Mouse (Mus musculus) hindbrain, embryonic 10.5 days (tissue): ENCODE data around the gene Gpr35. TPM values are rescaled to one million over a fixed set of nuclear protein-coding genes. Genes with fewer than 3 reads are reported as not detected.

ENCODE experiments used
- DNase-seq: peaks from one replicate; pipeline ENCODE4 v3.0.0-alpha.2; 2017; ENCODE audit warnings: low spot score
- H3K27ac ChIP-seq: fragments of 300-500 bp; sonication (generic); 2 replicates; pipeline ENCODE4 v1.5.1; 2016; ENCODE audit warnings: mild to moderate bottlenecking, moderate library complexity
- H3K27me3 ChIP-seq: fragments of 300-500 bp; sonication (generic); 2 replicates; pipeline ENCODE4 v1.6.1; 2016; ENCODE audit warnings: mild to moderate bottlenecking; ENCODE audit not compliant: poor library complexity, insufficient read depth, severe bottlenecking
- H3K36me3 ChIP-seq: fragments of 300-500 bp; sonication (generic); 2 replicates; pipeline ENCODE4 v1.6.1; 2016; ENCODE audit warnings: mild to moderate bottlenecking, moderate library complexity
- H3K4me1 ChIP-seq: fragments of 300-500 bp; sonication (generic); replicated peaks from 2 replicates; pipeline ENCODE4 v1.6.1; 2016; ENCODE audit warnings: mild to moderate bottlenecking
- H3K4me3 ChIP-seq: fragments of 300-500 bp; sonication (generic); 2 replicates; pipeline ENCODE4 v1.5.1; 2016; ENCODE audit warnings: mild to moderate bottlenecking, moderate library complexity
- H3K9me3 ChIP-seq: fragments of 300-500 bp; sonication (generic); 2 replicates; pipeline ENCODE4 v1.6.1; 2016; ENCODE audit warnings: mild to moderate bottlenecking, moderate library complexity
- WGBS: fragments of 180-500 bp; shearing (Covaris S2); methylation state at CpG from one replicate; pipeline ENCODE4 v1.1.7; 2016; 5-methylcytosine and 5-hydroxymethylcytosine counted together
- polyA plus RNA-seq: library from polyadenylated mRNA; unstranded; fragments of >200 nt; fragmentation: Nextera tagmentation; extraction: Ambion mirVana; gene quantifications from 2 replicates; pipeline ENCODE4 v1.2.1, GENCODE M21; 2016

Gpr35 gene
- polyA plus RNA-seq, 1 experiment from 2014 or later, result 0.05 TPM

GRCm38 (mm10) chr1:93009196-93009595 is 58.5 kb downstream of the Gpr35 start:
- Histone ChIP-seq H3K9me3 (no peaks in the 10 kb centered on the region), H3K4me1 (no peaks in the 10 kb centered on the region), H3K36me3 (no peaks in the 10 kb centered on the region), H3K4me3 (no peak overlapping the region), H3K27me3 (no peaks in the 10 kb centered on the region), H3K27ac (no peak overlapping the region)
- 74% methylated on average over 4 of the region's 4 CpGs for WGBS
- no peak for DNase-seq

GRCm38 (mm10) chr1:93010731-93011130 is 60.1 kb downstream of the Gpr35 start:
- no peaks in the 10 kb centered on the region for H3K27me3 ChIP-seq
- H3K36me3 ChIP-seq, result no peaks in the 10 kb centered on the region
- H3K4me3 ChIP-seq, result no peak overlapping the region
- WGBS, result 36% methylated on average over 3 of the region's 3 CpGs
- no peak overlapping the region for H3K27ac ChIP-seq
- no peaks in the 10 kb centered on the region for H3K4me1 ChIP-seq
- H3K9me3 ChIP-seq, result no peaks in the 10 kb centered on the region
- DNase-seq, result peak; percentile 33

- H3K4me3 ChIP-seq, result no peak overlapping the region
- no peaks in the 10 kb centered on the region for H3K27me3 ChIP-seq
- no peak for DNase-seq
- H3K9me3 ChIP-seq, result no peaks in the 10 kb centered on the region
- H3K36me3 ChIP-seq, result peaks cover 1% of the 10 kb centered on the region; the same call in 1 of the 2 replicates
- WGBS, result 81% methylated on average over 7 of the region's 7 CpGs
- H3K27ac ChIP-seq, result no peak overlapping the region
- H3K4me1 ChIP-seq, result no peaks in the 10 kb centered on the region
Measured at GRCm38 (mm10) chr1:93012103-93012585, 61.5 kb downstream of the Gpr35 start.

GRCm38 (mm10) chr1:93013367-93013766 is 62.7 kb downstream of the Gpr35 start:
- H3K4me1 ChIP-seq, result no peaks in the 10 kb centered on the region
- no peaks in the 10 kb centered on the region for H3K27me3 ChIP-seq
- no peak for DNase-seq
- H3K27ac ChIP-seq, result no peak overlapping the region
- peaks cover 13% of the 10 kb centered on the region for H3K36me3 ChIP-seq
- H3K4me3 ChIP-seq, result no peak overlapping the region
- 77% methylated on average over 4 of the region's 4 CpGs for WGBS
- H3K9me3 ChIP-seq, result no peaks in the 10 kb centered on the region

GRCm38 (mm10) chr1:93014460-93014859 is 63.8 kb downstream of the Gpr35 start:
- H3K4me3 ChIP-seq, result no peak overlapping the region
- H3K36me3 ChIP-seq, result peaks cover 24% of the 10 kb centered on the region
- H3K27me3 ChIP-seq, result no peaks in the 10 kb centered on the region

GRCm38 (mm10) chr1:93015136-93015535 is 64.5 kb downstream of the Gpr35 start:
- no peak overlapping the region for H3K27ac ChIP-seq
- H3K4me3 ChIP-seq, result no peak overlapping the region
- whole genome bisulfite sequencing, result 65% methylated on average over 2 of the region's 2 CpGs
- no peaks in the 10 kb centered on the region for H3K9me3 ChIP-seq
- no peaks in the 10 kb centered on the region for H3K27me3 ChIP-seq
- no peaks in the 10 kb centered on the region for H3K4me1 ChIP-seq
- no peak for DNase-seq
- H3K36me3 ChIP-seq, result peaks cover 30% of the 10 kb centered on the region

More at GRCm38 (mm10) chr1:93014460-93014859, 63.8 kb downstream of the Gpr35 start:
- peak; percentile 79 for DNase-seq
- no peaks in the 10 kb centered on the region for H3K9me3 ChIP-seq
- H3K27ac ChIP-seq, result no peak overlapping the region
- no peaks in the 10 kb centered on the region for H3K4me1 ChIP-seq

- H3K36me3 ChIP-seq, result peaks cover 66% of the 10 kb centered on the region
- H3K27me3 ChIP-seq, result no peaks in the 10 kb centered on the region
- no peak overlapping the region for H3K4me3 ChIP-seq
- 90% methylated on average over 10 of the region's 10 CpGs for WGBS
- H3K9me3 ChIP-seq, result no peaks in the 10 kb centered on the region
- no peak for DNase-seq
- no peaks in the 10 kb centered on the region for H3K4me1 ChIP-seq
- H3K27ac ChIP-seq, result no peak overlapping the region
Measured at GRCm38 (mm10) chr1:93018716-93019115, 68.1 kb downstream of the Gpr35 start.

- WGBS, result 88% methylated on average over 4 of the region's 4 CpGs
- Histone ChIP-seq H3K27me3 (no peaks in the 10 kb centered on the region), H3K27ac (no peak overlapping the region), H3K36me3 (peaks cover 85% of the 10 kb centered on the region), H3K4me3 (no peak overlapping the region), H3K4me1 (no peaks in the 10 kb centered on the region), H3K9me3 (no peaks in the 10 kb centered on the region)
- no peak for DNase-seq
Measured at GRCm38 (mm10) chr1:93020602-93021001, 69.9 kb downstream of the Gpr35 start.

GRCm38 (mm10) chr1:93026600-93026999 is 75.9 kb downstream of the Gpr35 start:
- H3K4me3 ChIP-seq, result no peak overlapping the region
- no peaks in the 10 kb centered on the region for H3K9me3 ChIP-seq
- H3K4me1 ChIP-seq, result no peaks in the 10 kb centered on the region
- no peak overlapping the region for H3K27ac ChIP-seq
- H3K27me3 ChIP-seq, result no peaks in the 10 kb centered on the region
- peaks cover 67% of the 10 kb centered on the region for H3K36me3 ChIP-seq
- no peak for DNase-seq
- 83% methylated on average over 8 of the region's 8 CpGs for WGBS

- H3K27me3 ChIP-seq, result no peaks in the 10 kb centered on the region
- no peak overlapping the region for H3K4me3 ChIP-seq
- H3K27ac ChIP-seq, result no peak overlapping the region
- no peak for DNase-seq
- 96% methylated on average over 10 of the region's 10 CpGs for WGBS
- H3K36me3 ChIP-seq, result peaks cover 61% of the 10 kb centered on the region
- peaks cover under 1% of the 10 kb centered on the region; the same call in 1 of the 2 replicates for H3K4me1 ChIP-seq
- no peaks in the 10 kb centered on the region for H3K9me3 ChIP-seq
Measured at GRCm38 (mm10) chr1:93029387-93029786, 78.7 kb downstream of the Gpr35 start.

- Histone ChIP-seq H3K27me3 (no peaks in the 10 kb centered on the region), H3K9me3 (no peaks in the 10 kb centered on the region), H3K27ac (no peak overlapping the region), H3K4me1 (peaks cover 6% of the 10 kb centered on the region; the same call in 1 of the 2 replicates), H3K36me3 (peaks cover 60% of the 10 kb centered on the region), H3K4me3 (no peak overlapping the region)
- no peak for DNase-seq
- 77% methylated on average over 2 of the region's 2 CpGs for WGBS
Measured at GRCm38 (mm10) chr1:93030060-93030459, 79.4 kb downstream of the Gpr35 start.

GRCm38 (mm10) chr1:93031199-93031598 is 80.5 kb downstream of the Gpr35 start:
- Histone ChIP-seq H3K4me1 (peaks cover 6% of the 10 kb centered on the region; the same call in 1 of the 2 replicates), H3K27me3 (no peaks in the 10 kb centered on the region), H3K36me3 (peaks cover 60% of the 10 kb centered on the region), H3K9me3 (no peaks in the 10 kb centered on the region), H3K4me3 (no peak overlapping the region), H3K27ac (no peak overlapping the region)
- no peak for DNase-seq
- 91% methylated on average over 3 of the region's 3 CpGs for WGBS

GRCm38 (mm10) chr1:93033989-93034388 is 83.3 kb downstream of the Gpr35 start:
- Histone ChIP-seq H3K9me3 (peaks cover 9% of the 10 kb centered on the region), H3K27me3 (no peaks in the 10 kb centered on the region), H3K27ac (peak overlapping the region; percentile 70), H3K4me3 (no peak overlapping the region), H3K4me1 (peaks cover 6% of the 10 kb centered on the region; the same call in 1 of the 2 replicates), H3K36me3 (peaks cover 71% of the 10 kb centered on the region)
- DNase-seq, result no peak
- WGBS, result 59% methylated on average over 8 of the region's 8 CpGs

GRCm38 (mm10) chr1:93035981-93036380 is 85.3 kb downstream of the Gpr35 start:
- Histone ChIP-seq H3K4me1 (peaks cover 6% of the 10 kb centered on the region; the same call in 1 of the 2 replicates), H3K27me3 (no peaks in the 10 kb centered on the region), H3K9me3 (peaks cover 9% of the 10 kb centered on the region), H3K36me3 (peaks cover 87% of the 10 kb centered on the region), H3K27ac (no peak overlapping the region), H3K4me3 (no peak overlapping the region)
- 79% methylated on average over 4 of the region's 4 CpGs for WGBS
- DNase-seq, result no peak
